Mouse (Mus musculus): ENCODE measurements around the gene Etfdh.

- TF ChIP-seq EP300 (IDR thresholded peaks at IDR 0.05) (no peak), CTCF (IDR thresholded peaks at IDR 0.05) (no peak)
These were observed 69.6 kb downstream of the Etfdh start for GRCm38 (mm10) chr3:79559773-79560045.

All from lung, postnatal 0 days (tissue).